Mouse (Mus musculus): ENCODE results near the gene Mup7.
"Not testable (repeated sequence)": the region's sequence is repeated elsewhere in the genome, so short reads cannot be mapped to it uniquely, and the experiment has no call there.

The Mup7 gene

GRCm38 (mm10) chr4:60070375-60070774 lies at the start of gene Mup7:
Gene Mup7, minus strand, starts transcription at chr4:60070475.
- DNase-seq (ENCODE audit: low spot score in 2 of 2) = not testable (repeated sequence)

- DNase-seq (ENCODE audit: low spot score in 2 of 2) = not testable (repeated sequence)
These were observed 9.6 kb upstream of the Mup7 start for GRCm38 (mm10) chr4:60079865-60080264.

- not testable (repeated sequence) for DNase-seq (ENCODE audit: low spot score in 2 of 2)
These were observed 40.8 kb downstream of the Mup7 start for GRCm38 (mm10) chr4:60029334-60030111.

- DNase-seq (ENCODE audit: low spot score in 2 of 2) = not testable (repeated sequence)
These were observed 50.1 kb downstream of the Mup7 start for GRCm38 (mm10) chr4:60020141-60020540.
